Comparison of ENCODE assay signal across 9 mouse cellular contexts in genomic region chr7:34629702-34630210, GRCm38 (mm10). TPM values are rescaled to one million over a fixed set of nuclear protein-coding genes. Genes with fewer than 3 reads are reported as not detected.
A peak's percentile ranks its signal among the peaks of the same experiment; 100 is the strongest.
DNase-seq lines count a peak whose midpoint lies in the region; ATAC-seq lines count a peak whose summit lies in the region.
"Had no signal": no experiment of that assay in that cellular context is flagged by ENCODE, and none has a peak within 500 bp of the region (broad histone marks: within the 10 kb centered on the region; RNA-seq: fewer than 3 reads in every experiment).

No protein-coding gene starts in this region.

- 0 out of 2 replicates have a peak, but pooled peaks have one; percentile 4 for ATAC-seq in heart, embryonic 11.5 days (replicated peaks; ENCODE audit: insufficient number of reproducible peaks, low FRiP score, low TSS enrichment)
- ATAC-seq in heart, embryonic 15.5 days (replicated peaks; ENCODE audit: insufficient number of reproducible peaks, insufficient read depth, low FRiP score, low read depth), result 0 out of 2 replicates have a peak, but pooled peaks have one; percentile 2

- H3K9me3 ChIP-seq in heart, embryonic 11.5 days (replicated peaks; ENCODE audit: control insufficient read depth, low read length), result no peaks in the 10 kb centered on the region
- no peaks in the 10 kb centered on the region for H3K9me3 ChIP-seq in heart, embryonic 15.5 days (replicated peaks)
- no peaks in the 10 kb centered on the region for H3K9me3 ChIP-seq in midbrain, embryonic 10.5 days (replicated peaks)

- peaks cover 4% of the 10 kb centered on the region; the same call in 1 of the 2 replicates for H3K4me1 ChIP-seq in heart, embryonic 11.5 days (ENCODE audit: control insufficient read depth, insufficient read depth, low read length)
- peaks cover 14% of the 10 kb centered on the region; the same call in 1 of the 2 replicates for H3K4me1 ChIP-seq in heart, embryonic 15.5 days (replicated peaks)
- H3K4me1 ChIP-seq in midbrain, embryonic 10.5 days, result peaks cover 18% of the 10 kb centered on the region

- H3K36me3 ChIP-seq in heart, embryonic 11.5 days (ENCODE audit: control insufficient read depth, insufficient read depth, low read length), result no peaks in the 10 kb centered on the region
- no peaks in the 10 kb centered on the region for H3K36me3 ChIP-seq in heart, embryonic 15.5 days
- no peaks in the 10 kb centered on the region for H3K36me3 ChIP-seq in midbrain, embryonic 10.5 days
- H3K36me3 ChIP-seq: G1E had no signal

- intact Hi-C loops in heart, postnatal 36 days (cut with DNase I), result no loop called here

- peak overlapping the region; percentile 70 for H3K9ac ChIP-seq in heart, embryonic 11.5 days (ENCODE audit: low read depth, low read length)
- peak overlapping the region; percentile 51 for H3K9ac ChIP-seq in heart, embryonic 15.5 days

- H3K27ac ChIP-seq in heart, embryonic 11.5 days (ENCODE audit: low read depth, low read length), result 0 out of 2 replicates have a peak overlapping the region, but pooled peaks have one; percentile 35
- peak overlapping the region; percentile 68 for H3K27ac ChIP-seq in heart, embryonic 15.5 days
- peak overlapping the region; percentile 84 for H3K27ac ChIP-seq in midbrain, embryonic 10.5 days (replicated peaks)

- no peaks in the 10 kb centered on the region for H3K27me3 ChIP-seq in heart, embryonic 11.5 days (ENCODE audit: control insufficient read depth, insufficient read depth, low read length)
- H3K27me3 ChIP-seq in heart, embryonic 15.5 days, result no peaks in the 10 kb centered on the region
- H3K27me3 ChIP-seq in midbrain, embryonic 10.5 days (ENCODE audit: low read depth, poor library complexity, severe bottlenecking), result peaks cover 4% of the 10 kb centered on the region; the same call in 1 of the 2 replicates

- H3K4me2 ChIP-seq in heart, embryonic 11.5 days, result peak overlapping the region; percentile 76
- peak overlapping the region; percentile 86 for H3K4me2 ChIP-seq in heart, embryonic 15.5 days

- WGBS in heart, embryonic 11.5 days (ENCODE audit: insufficient replicate concordance), result 40% methylated on average over 8 of the region's 8 CpGs
- 43% methylated on average over 8 of the region's 8 CpGs for WGBS in heart, embryonic 15.5 days
- WGBS in midbrain, embryonic 10.5 days, result 46% methylated on average over 8 of the region's 8 CpGs

- H3K4me3 ChIP-seq in heart, embryonic 11.5 days (ENCODE audit: low read depth, low read length), result peak overlapping the region; percentile 46
- H3K4me3 ChIP-seq in heart, embryonic 15.5 days, result peak overlapping the region; percentile 53
- H3K4me3 ChIP-seq in midbrain, embryonic 10.5 days, result peak overlapping the region; percentile 56

- no peak for DNase-seq in heart, postnatal 36 days
- peak; percentile 66 for DNase-seq in MN1 (ENCODE audit: low spot score)
- no peak for DNase-seq in midbrain, embryonic 10.5 days (ENCODE audit: low spot score)
- DNase-seq in frontal cortex, postnatal 36 days (ENCODE audit: low spot score in 2 of 2), result no peak
- no peak for DNase-seq in yolk sac, embryonic 10.5 days (ENCODE audit: low spot score)
- no peak for DNase-seq in spleen, postnatal 4 days (ENCODE audit: low spot score in 2 of 2)

RNA-seq across cellular contexts. Expression of gene Kctd15, which starts 26.8 kb away (rescaled TPM):
- polyA plus RNA-seq in heart, embryonic 11.5 days (2014; fragmentation: Nextera tagmentation; extraction: Ambion mirVana), result 4.5 and 5.7 TPM in 2 replicates
- total RNA-seq in heart, postnatal 36 days (2021), result 1 to 10 TPM; 3.0 to 3.2 TPM
- polyA plus RNA-seq in heart, embryonic 15.5 days (2015; fragmentation: Nextera tagmentation; extraction: Ambion mirVana), result 3.0 and 6.0 TPM in 2 replicates
- 36.8 and 44.6 TPM in 2 replicates for polyA plus RNA-seq in midbrain, embryonic 10.5 days (2016; fragmentation: Nextera tagmentation; extraction: Ambion mirVana)
- polyA plus RNA-seq: G1E had no signal
